Mouse (Mus musculus) heart, adult 2 months (tissue): ENCODE data around the gene Fasn. TPM values are rescaled to one million over a fixed set of nuclear protein-coding genes. Genes with fewer than 3 reads are reported as not detected.
"Not testable (repeated sequence)": the region's sequence is repeated elsewhere in the genome, so short reads cannot be mapped to it uniquely, and the experiment has no call there.

Experiments used
- DNase-seq, 2 experiments: peaks; one replicate each; pipeline ENCODE4 v3.0.0; 2021
- H3K27ac ChIP-seq: fragments of 200-600 bp; 2 replicates; pipeline ENCODE4 v1.8.1; 2022
- H3K27me3 ChIP-seq: fragments of 200-500 bp; 2 replicates; pipeline ENCODE4 v1.6.1; 2012; ENCODE audit warnings: mild to moderate bottlenecking, low read length, inconsistent platforms, mixed read lengths; ENCODE audit not compliant: control insufficient read depth, insufficient read depth
- H3K36me3 ChIP-seq: fragments of 200-500 bp; 2 replicates; pipeline ENCODE4 v1.6.1; 2012; ENCODE audit warnings: low read length, inconsistent platforms; ENCODE audit not compliant: control insufficient read depth, insufficient read depth
- H3K4me1 ChIP-seq: fragments of 200-500 bp; 2 replicates; pipeline ENCODE4 v1.6.1; 2011; ENCODE audit warnings: low read length; ENCODE audit not compliant: control insufficient read depth, insufficient read depth
- H3K4me3 ChIP-seq: fragments of 200-600 bp; 2 replicates; pipeline ENCODE4 v1.8.1; 2022
- H3K79me2 ChIP-seq: fragments of 200-500 bp; replicated peaks from 2 replicates; pipeline ENCODE4 v1.6.1; 2012; ENCODE audit warnings: mild to moderate bottlenecking, inconsistent platforms, low read length, moderate library complexity, mixed read lengths; ENCODE audit not compliant: control insufficient read depth, insufficient read depth
- H3K9ac ChIP-seq: fragments of 200-500 bp; 2 replicates; pipeline ENCODE4 v1.6.1; 2012; ENCODE audit warnings: low read depth, mild to moderate bottlenecking, control low read depth, inconsistent platforms, low read length, mixed read lengths
- CTCF ChIP-seq: fragments of 200-600 bp; IDR thresholded peaks from 2 replicates; pipeline ENCODE4 v1.8.1; 2022; ENCODE audit warnings: antibody characterized with exemption, mild to moderate bottlenecking, moderate library complexity
- EP300 ChIP-seq: fragments of 200-500 bp; IDR thresholded peaks from 2 replicates; pipeline ENCODE4 v1.6.1; 2011; ENCODE audit warnings: low read depth, low read length, control low read depth; ENCODE audit not compliant: insufficient read depth
- POLR2A ChIP-seq: fragments of 200-500 bp; IDR thresholded peaks from 2 replicates; pipeline ENCODE4 v1.6.1; 2011; ENCODE audit warnings: mild to moderate bottlenecking, low read depth, low read length, control low read depth; ENCODE audit not compliant: insufficient read depth
- WGBS: fragments of 180-500 bp; shearing (Covaris S2); methylation state at CpG from one replicate; pipeline ENCODE4 v1.1.7; 2018; 5-methylcytosine and 5-hydroxymethylcytosine counted together
- intact Hi-C: fragments of 180-260 bp; cut with DNase I; formaldehyde crosslinking; loops from one replicate; pipeline ENCODE4 v1.15.1; 2025
- polyA plus RNA-seq: library from polyadenylated mRNA; depleted of rRNA; stranded (reverse); fragments of >200 nt; gene quantifications from 2 replicates; pipeline ENCODE4 v1.2.3, GENCODE M21; 2012
- total RNA-seq, 2 experiments: library from RNA; stranded (reverse); gene quantifications; 2 replicates each; pipeline ENCODE4 v1.2.3; 2021

The Fasn gene
- total and polyA plus RNA-seq, 3 experiments = 22.0 to 731 (median 32.1) TPM

GRCm38 (mm10) chr11:120795756-120796613, 28.4 kb downstream of the Fasn start, which contains the start of gene Dus1l:
Gene Dus1l (minus strand): TSS chr11:120796403.
- intact Hi-C loops = no loop called here

GRCm38 (mm10) chr11:120792652-120793051, 31.7 kb downstream of the Fasn start:
- H3K27ac ChIP-seq = no peak overlapping the region

More at GRCm38 (mm10) chr11:120795756-120796613, 28.4 kb downstream of the Fasn start, which contains the start of gene Dus1l:
- no peaks in the 10 kb centered on the region; the same call in 1 of the 2 replicates for H3K79me2 ChIP-seq
- peak; percentile 96 to 99 for DNase-seq
- no peaks in the 10 kb centered on the region for H3K36me3 ChIP-seq
- TF ChIP-seq EP300 = peak; percentile 90; the same call in 1 of the 2 replicates
- peak; percentile 90 for TF ChIP-seq POLR2A
- 0 out of 2 replicates have a peak, but pooled peaks have one; percentile 9 for TF ChIP-seq CTCF
- peak within 1 kb of the TSS; percentile 90 for H3K9ac ChIP-seq
- H3K27ac ChIP-seq = peak within 1 kb of the TSS; percentile 70
- WGBS = 2% methylated on average over 59 of the region's 59 CpGs
- peaks cover 8% of the 10 kb centered on the region for H3K4me1 ChIP-seq
- no peaks in the 10 kb centered on the region for H3K27me3 ChIP-seq
- peak within 1 kb of the TSS; percentile 83 for H3K4me3 ChIP-seq

GRCm38 (mm10) chr11:120789810-120790209, 34.5 kb downstream of the Fasn start:
- intact Hi-C loops = no loop called here
- Histone ChIP-seq H3K4me1 (peaks cover 5% of the 10 kb centered on the region), H3K27me3 (no peaks in the 10 kb centered on the region), H3K27ac (no peak overlapping the region), H3K36me3 (no peaks in the 10 kb centered on the region), H3K9ac (no peak overlapping the region), H3K4me3 (no peak overlapping the region), H3K79me2 (no peaks in the 10 kb centered on the region)
- WGBS = 93% methylated on average over 3 of the region's 3 CpGs
- no peak for TF ChIP-seq POLR2A
- TF ChIP-seq CTCF = peak; percentile 23; the same call in 1 of the 2 replicates
- no peak for DNase-seq

More at GRCm38 (mm10) chr11:120792652-120793051, 31.7 kb downstream of the Fasn start:
- TF ChIP-seq EP300 (no peak), POLR2A (no peak), CTCF (no peak)
- no peaks in the 10 kb centered on the region; the same call in 1 of the 2 replicates for H3K79me2 ChIP-seq
- intact Hi-C loops = no loop called here
- H3K4me3 ChIP-seq = no peak overlapping the region
- H3K4me1 ChIP-seq = peaks cover 7% of the 10 kb centered on the region
- DNase-seq = no peak
- H3K36me3 ChIP-seq = no peaks in the 10 kb centered on the region
- WGBS = 93% methylated on average over 9 of the region's 9 CpGs
- no peaks in the 10 kb centered on the region for H3K27me3 ChIP-seq
- no peak overlapping the region for H3K9ac ChIP-seq

GRCm38 (mm10) chr11:120789355-120789754, 35.0 kb downstream of the Fasn start:
- no peaks in the 10 kb centered on the region for H3K27me3 ChIP-seq
- TF ChIP-seq CTCF (no peak), EP300 (no peak), POLR2A (no peak)
- no peak overlapping the region for H3K27ac ChIP-seq
- no peaks in the 10 kb centered on the region for H3K36me3 ChIP-seq
- no peak for DNase-seq
- 81% methylated on average over 4 of the region's 4 CpGs for WGBS
- no peak overlapping the region for H3K4me3 ChIP-seq
- intact Hi-C loops = no loop called here
- H3K4me1 ChIP-seq = peaks cover 5% of the 10 kb centered on the region
- H3K79me2 ChIP-seq = peaks cover 2% of the 10 kb centered on the region; the same call in 1 of the 2 replicates
- no peak overlapping the region for H3K9ac ChIP-seq

- H3K4me1 ChIP-seq, DNase-seq: not testable (repeated sequence)
These were observed 35.9 kb downstream of the Fasn start for GRCm38 (mm10) chr11:120788460-120788859.

GRCm38 (mm10) chr11:120785145-120785544, 39.2 kb downstream of the Fasn start:
- Histone ChIP-seq H3K27me3 (no peaks in the 10 kb centered on the region), H3K36me3 (no peaks in the 10 kb centered on the region), H3K4me3 (peak overlapping the region; percentile 77), H3K9ac (peak overlapping the region; percentile 99), H3K79me2 (peaks cover 2% of the 10 kb centered on the region; the same call in 1 of the 2 replicates), H3K27ac (no peak overlapping the region), H3K4me1 (peaks cover 7% of the 10 kb centered on the region)
- no peak for TF ChIP-seq POLR2A
- TF ChIP-seq CTCF = no peak
- no peak for TF ChIP-seq EP300
- intact Hi-C loops = no loop called here
- DNase-seq = no peak
- 35% methylated on average over 9 of the region's 9 CpGs for WGBS

More at GRCm38 (mm10) chr11:120788460-120788859, 35.9 kb downstream of the Fasn start:
- intact Hi-C loops, H3K27ac ChIP-seq, H3K27me3 ChIP-seq, H3K79me2 ChIP-seq, H3K4me3 ChIP-seq, H3K36me3 ChIP-seq, H3K9ac ChIP-seq: not testable (repeated sequence)
- 83% methylated on average over 10 of the region's 10 CpGs for WGBS
